Mouse (Mus musculus) erythroblast, embryonic 14.5 days (primary cell): ENCODE measurements around the gene Gsk3a. TPM values are rescaled to one million over a fixed set of nuclear protein-coding genes. Genes with fewer than 3 reads are reported as not detected.
"Not testable (repeated sequence)": the region's sequence is repeated elsewhere in the genome, so short reads cannot be mapped to it uniquely, and the experiment has no call there.

ENCODE experiments used
- H3K27me3 ChIP-seq: 2 replicates; pipeline ENCODE4 v1.6.1; 2012; ENCODE audit warnings: inconsistent platforms; ENCODE audit not compliant: control insufficient read depth
- H3K36me3 ChIP-seq: 2 replicates; pipeline ENCODE4 v1.6.1; 2012; ENCODE audit warnings: mild to moderate bottlenecking, inconsistent platforms; ENCODE audit not compliant: control insufficient read depth
- H3K4me1 ChIP-seq: 2 replicates; pipeline ENCODE4 v1.6.1; 2012; ENCODE audit warnings: inconsistent platforms; ENCODE audit not compliant: control insufficient read depth
- H3K4me3 ChIP-seq: replicated peaks from 2 replicates; pipeline ENCODE3; 2012; ENCODE audit warnings: moderate library complexity, mild to moderate bottlenecking, inconsistent platforms
- H3K9me3 ChIP-seq: 2 replicates; pipeline ENCODE4 v1.6.1; 2012; ENCODE audit warnings: low read length, inconsistent platforms, mixed read lengths; ENCODE audit not compliant: control insufficient read depth
- GATA1 ChIP-seq: IDR thresholded peaks from 2 replicates; pipeline ENCODE4 v1.6.1; 2012; ENCODE audit warnings: low read length, inconsistent platforms, mixed read lengths
- TAL1 ChIP-seq: IDR thresholded peaks from 3 replicates; pipeline ENCODE4 v1.6.1; 2012; ENCODE audit warnings: low read length, inconsistent platforms, mixed read lengths
- polyA plus RNA-seq: library from polyadenylated mRNA; stranded (reverse); fragments of >175 nt; gene quantifications from 2 replicates; pipeline ENCODE4 v1.2.3, GENCODE M21; 2012

Gsk3a gene
- polyA plus RNA-seq, 1 experiment, result 30.9 TPM

GRCm38 (mm10) chr7:25268588-25268987, 30.9 kb upstream of the Gsk3a start:
- no peaks in the 10 kb centered on the region for H3K9me3 ChIP-seq
- TF ChIP-seq GATA1, result no peak
- peak overlapping the region; percentile 88 for H3K4me3 ChIP-seq
- H3K36me3 ChIP-seq, result peaks cover 41% of the 10 kb centered on the region
- H3K27me3 ChIP-seq, result no peaks in the 10 kb centered on the region
- peaks cover 76% of the 10 kb centered on the region for H3K4me1 ChIP-seq

GRCm38 (mm10) chr7:25267751-25268463, 30.3 kb upstream of the Gsk3a start:
- TF ChIP-seq GATA1, result no peak
- no peak for TF ChIP-seq TAL1

GRCm38 (mm10) chr7:25267301-25267750, 29.7 kb upstream of the Gsk3a start, which contains the start of gene Cic:
Gene Cic, plus strand, starts transcription at chr7:25267704.
- Histone ChIP-seq H3K36me3 (peaks cover 29% of the 10 kb centered on the region), H3K27me3 (no peaks in the 10 kb centered on the region), H3K4me3 (peak within 1 kb of the TSS; percentile 88), H3K4me1 (peaks cover 64% of the 10 kb centered on the region), H3K9me3 (no peaks in the 10 kb centered on the region)
- TF ChIP-seq TAL1 (no peak), GATA1 (no peak)

More at GRCm38 (mm10) chr7:25267751-25268463, 30.3 kb upstream of the Gsk3a start:
- Histone ChIP-seq H3K4me3 (peak overlapping the region; percentile 88), H3K36me3 (peaks cover 34% of the 10 kb centered on the region), H3K9me3 (no peaks in the 10 kb centered on the region), H3K4me1 (peaks cover 70% of the 10 kb centered on the region), H3K27me3 (no peaks in the 10 kb centered on the region)

GRCm38 (mm10) chr7:25266180-25266962, 28.7 kb upstream of the Gsk3a start:
- H3K9me3 ChIP-seq, result no peaks in the 10 kb centered on the region
- H3K4me3 ChIP-seq, result peak overlapping the region; percentile 88
- TF ChIP-seq TAL1 (no peak), GATA1 (no peak)
- peaks cover 54% of the 10 kb centered on the region for H3K4me1 ChIP-seq
- H3K27me3 ChIP-seq, result no peaks in the 10 kb centered on the region
- peaks cover 19% of the 10 kb centered on the region for H3K36me3 ChIP-seq

GRCm38 (mm10) chr7:25265743-25266142, 28.1 kb upstream of the Gsk3a start:
- H3K4me3 ChIP-seq, H3K27me3 ChIP-seq, H3K9me3 ChIP-seq: not testable (repeated sequence)
- peaks cover 13% of the 10 kb centered on the region for H3K36me3 ChIP-seq
- H3K4me1 ChIP-seq, result peaks cover 48% of the 10 kb centered on the region

- TF ChIP-seq GATA1 (no peak), TAL1 (no peak)
- Histone ChIP-seq H3K4me1 (peaks cover 33% of the 10 kb centered on the region), H3K9me3 (peaks cover 12% of the 10 kb centered on the region), H3K36me3 (no peaks in the 10 kb centered on the region), H3K4me3 (no peak overlapping the region), H3K27me3 (no peaks in the 10 kb centered on the region)
Measured at GRCm38 (mm10) chr7:25263968-25264870, 26.6 kb upstream of the Gsk3a start.

GRCm38 (mm10) chr7:25261896-25262295, 24.2 kb upstream of the Gsk3a start:
- TF ChIP-seq TAL1 (no peak), GATA1 (no peak)
- H3K9me3 ChIP-seq, result peaks cover 15% of the 10 kb centered on the region

GRCm38 (mm10) chr7:25251822-25252221, 14.2 kb upstream of the Gsk3a start:
- Histone ChIP-seq H3K36me3 (no peaks in the 10 kb centered on the region), H3K9me3 (no peaks in the 10 kb centered on the region), H3K4me3 (no peak overlapping the region), H3K27me3 (peaks cover 29% of the 10 kb centered on the region), H3K4me1 (peaks cover 50% of the 10 kb centered on the region)
- TF ChIP-seq TAL1 (no peak), GATA1 (no peak)

More at GRCm38 (mm10) chr7:25261896-25262295, 24.2 kb upstream of the Gsk3a start:
- no peak overlapping the region for H3K4me3 ChIP-seq
- H3K27me3 ChIP-seq, result no peaks in the 10 kb centered on the region; the same call in 1 of the 2 replicates
- no peaks in the 10 kb centered on the region for H3K36me3 ChIP-seq
- peaks cover 19% of the 10 kb centered on the region for H3K4me1 ChIP-seq
